Mouse (Mus musculus): ENCODE measurements around the gene Gpr89.

Gpr89 gene

DNA sequence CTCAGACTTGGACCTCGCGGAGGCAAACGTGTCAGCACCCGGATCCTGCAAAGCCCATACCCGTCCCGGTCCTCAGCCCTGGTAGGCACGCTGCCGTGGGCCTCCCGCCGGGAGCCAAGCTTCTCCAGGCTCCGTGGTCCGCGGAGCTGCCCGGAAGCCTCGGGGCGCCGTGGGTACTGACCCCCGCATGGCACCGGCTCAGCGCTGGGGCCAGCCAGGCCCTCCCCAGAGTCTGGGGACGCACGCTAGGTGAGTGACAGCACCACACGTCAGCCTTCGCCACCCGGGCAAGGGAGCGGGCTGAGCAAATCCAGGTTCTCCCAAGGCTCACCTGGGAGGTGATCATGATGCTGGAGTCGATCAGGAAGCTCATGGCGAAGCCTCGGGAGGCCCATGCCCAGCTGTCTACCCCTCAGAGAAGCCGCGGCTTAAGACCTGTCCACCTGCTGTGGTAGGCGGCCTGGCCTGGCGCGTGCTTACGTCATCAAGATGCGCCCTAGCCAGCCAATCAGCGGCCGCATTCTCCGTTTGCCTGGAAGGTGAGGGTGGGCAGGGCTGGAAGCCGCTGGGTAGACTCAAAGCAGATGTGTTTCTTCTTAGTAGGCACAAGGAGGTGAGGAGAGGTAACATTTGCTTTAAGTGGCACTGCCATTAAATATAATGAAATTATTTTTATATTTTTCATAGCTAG, at the start of gene Gpr89:
TSS of gene Gpr89 (minus strand) at position 496 of the 691 bp plus-strand sequence.
- DNase-seq (ENCODE audit: low spot score in 2 of 2) = peak; percentile 93

DNA sequence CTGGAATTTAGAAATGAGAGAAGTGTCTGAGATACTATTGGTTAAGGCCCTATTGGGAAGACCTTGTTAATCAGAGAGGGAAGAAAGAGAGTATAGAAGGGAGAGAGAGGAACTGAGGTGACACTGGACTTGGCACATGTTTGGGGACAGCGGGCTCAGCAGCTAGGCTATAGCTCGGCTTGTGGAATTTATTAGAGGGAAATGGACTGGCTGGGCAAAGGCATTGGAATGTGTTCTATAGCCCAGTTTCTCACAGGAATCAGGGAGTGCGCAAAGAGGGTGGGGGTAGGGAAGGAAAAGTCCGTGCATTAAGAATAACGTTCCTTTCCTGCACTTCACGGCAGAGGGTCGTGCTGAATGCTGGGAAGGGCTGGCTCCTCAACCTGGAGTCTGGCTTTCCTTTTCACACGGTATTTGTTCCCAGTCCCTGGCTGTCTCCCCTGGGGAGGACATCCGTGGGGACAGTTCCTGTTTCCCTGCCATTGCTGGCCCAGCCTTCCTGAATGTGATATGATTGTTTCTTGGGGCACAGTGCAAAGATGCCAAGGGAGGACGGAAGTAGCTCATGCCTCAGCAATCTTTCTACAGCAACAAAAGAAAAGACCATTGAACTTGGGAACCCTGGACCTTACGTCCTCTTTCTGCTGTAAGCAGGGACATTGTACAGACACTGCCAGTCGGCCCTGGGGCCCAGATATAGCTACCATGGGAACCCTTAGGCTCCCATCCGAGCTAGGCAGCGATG, 48.5 kb upstream of the Gpr89 start:
- DNase-seq (ENCODE audit: low spot score in 2 of 2) = no peak

GRCm38 (mm10) chr3:96942706-96943105, 37.6 kb upstream of the Gpr89 start:
- DNase-seq (ENCODE audit: low spot score in 2 of 2) = no peak

GRCm38 (mm10) chr3:96938738-96939137, 33.6 kb upstream of the Gpr89 start:
- DNase-seq (ENCODE audit: low spot score in 2 of 2) = peak; percentile 73 to 83

DNA sequence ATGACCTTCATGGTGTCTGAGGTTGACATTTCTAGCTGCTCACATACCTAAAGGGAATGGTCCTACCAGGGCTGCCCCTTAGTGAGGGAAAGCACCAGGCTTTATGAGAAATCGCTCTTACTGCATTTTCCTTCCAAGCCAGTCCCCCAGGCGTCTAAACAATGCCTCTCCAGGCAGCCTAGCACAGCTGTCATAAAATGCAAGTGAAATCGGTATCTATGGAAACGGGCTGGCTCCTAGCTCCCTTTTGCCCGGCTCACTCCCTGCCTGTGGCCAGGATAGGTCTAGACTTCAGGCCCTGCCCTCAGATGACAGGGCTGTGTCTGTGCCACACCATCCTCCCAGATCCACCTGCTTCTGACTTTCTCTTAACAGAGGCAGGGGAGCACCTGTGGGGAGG, 32.5 kb upstream of the Gpr89 start:
- DNase-seq (ENCODE audit: low spot score in 2 of 2) = no peak

GRCm38 (mm10) chr3:96936241-96936640, 31.1 kb upstream of the Gpr89 start:
- no peak for DNase-seq (ENCODE audit: low spot score in 2 of 2)

GRCm38 (mm10) chr3:96931261-96931681, 26.1 kb upstream of the Gpr89 start:
- no peak for DNase-seq (ENCODE audit: low spot score in 2 of 2)

GRCm38 (mm10) chr3:96925920-96926319, 20.8 kb upstream of the Gpr89 start, which contains the start of gene Gja8:
Gene Gja8, minus strand, starts transcription at chr3:96926020.
- no peak for DNase-seq (ENCODE audit: low spot score in 2 of 2)

GRCm38 (mm10) chr3:96924631-96925030, 19.5 kb upstream of the Gpr89 start:
- DNase-seq (ENCODE audit: low spot score in 2 of 2) = no peak

DNA sequence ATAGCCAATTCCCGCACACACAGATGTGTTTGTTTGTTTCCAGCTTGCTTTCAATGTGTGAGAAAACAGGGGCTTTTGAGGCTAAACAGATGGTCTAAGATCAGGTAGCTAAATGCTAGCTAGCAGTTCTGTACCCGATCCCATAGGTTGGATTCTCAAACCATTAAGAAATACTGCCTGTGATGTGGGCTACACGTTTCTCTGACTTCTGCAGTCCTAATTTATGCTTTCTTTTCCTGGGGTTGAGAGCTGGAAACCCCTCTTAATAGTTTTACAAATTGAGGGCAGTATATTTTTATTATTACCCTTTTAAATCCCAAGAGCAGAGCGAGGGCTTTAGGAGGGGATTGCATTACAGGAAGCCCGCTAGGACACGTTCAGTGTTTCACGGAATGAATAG, 15.8 kb upstream of the Gpr89 start:
- no peak for DNase-seq (ENCODE audit: low spot score in 2 of 2)

- DNase-seq (ENCODE audit: low spot score in 2 of 2) = no peak
These were observed 446 bp upstream of the Gpr89 start for GRCm38 (mm10) chr3:96905592-96905991.

DNA sequence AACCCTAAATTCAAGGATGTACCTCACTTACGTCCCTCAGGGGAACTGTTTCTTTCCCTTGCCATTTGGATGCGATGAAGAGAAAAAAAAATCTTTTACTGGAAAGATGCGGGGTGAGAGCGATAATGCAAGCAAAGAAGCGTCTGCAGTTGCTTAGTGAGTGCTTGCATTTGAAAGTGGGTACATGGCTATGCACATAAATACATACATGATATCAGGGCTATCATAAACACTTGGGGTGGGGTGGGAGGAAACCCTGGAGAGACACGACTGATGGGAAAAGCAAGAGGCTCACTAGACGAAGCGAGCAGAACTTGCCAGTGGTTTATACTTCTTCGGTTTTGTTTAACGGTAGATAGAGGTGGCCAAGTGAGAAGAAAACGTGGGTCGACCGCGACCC, 753 bp downstream of the Gpr89 start, which contains the start of gene Gja5:
TSS of gene Gja5 (plus strand) at position 301 of the 400 bp plus-strand sequence.
- DNase-seq (ENCODE audit: low spot score in 2 of 2) = no peak

DNA sequence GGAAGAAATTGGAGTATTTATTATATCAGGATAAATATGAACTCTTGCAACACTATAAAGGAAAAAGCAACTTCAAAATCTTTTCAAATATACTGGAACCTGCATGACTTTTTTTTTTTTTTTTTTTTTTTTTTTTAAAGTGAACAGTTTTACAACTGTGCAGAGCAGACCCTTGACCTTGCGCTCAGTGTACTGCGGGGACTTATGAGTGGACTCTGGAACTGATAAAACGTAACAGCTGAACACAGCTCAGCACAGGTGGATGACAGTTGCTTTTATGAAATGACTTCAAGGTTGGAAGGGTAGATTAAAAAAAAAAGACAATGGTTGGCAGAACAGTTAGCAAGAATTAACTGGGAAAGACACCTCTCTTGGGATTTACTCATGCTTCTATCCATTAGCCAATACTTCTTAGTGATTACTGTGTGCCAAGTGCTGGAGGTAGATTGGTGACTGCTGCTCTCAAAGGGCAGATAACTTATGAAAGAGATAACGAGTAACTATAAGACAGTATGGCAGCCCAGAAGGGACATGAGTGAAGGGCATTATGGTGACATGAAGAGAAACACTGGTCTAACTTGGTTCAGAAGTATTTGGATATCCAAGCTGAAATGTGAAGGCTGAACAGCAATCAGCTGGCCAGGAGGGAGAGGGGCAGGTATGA, 2.7 kb downstream of the Gpr89 start:
- DNase-seq (ENCODE audit: low spot score in 2 of 2) = no peak

GRCm38 (mm10) chr3:96883690-96884089, 21.5 kb downstream of the Gpr89 start:
- no peak for DNase-seq (ENCODE audit: low spot score in 2 of 2)

- no peak for DNase-seq (ENCODE audit: low spot score in 2 of 2)
These were observed 22.9 kb downstream of the Gpr89 start for GRCm38 (mm10) chr3:96882061-96882849.

DNA sequence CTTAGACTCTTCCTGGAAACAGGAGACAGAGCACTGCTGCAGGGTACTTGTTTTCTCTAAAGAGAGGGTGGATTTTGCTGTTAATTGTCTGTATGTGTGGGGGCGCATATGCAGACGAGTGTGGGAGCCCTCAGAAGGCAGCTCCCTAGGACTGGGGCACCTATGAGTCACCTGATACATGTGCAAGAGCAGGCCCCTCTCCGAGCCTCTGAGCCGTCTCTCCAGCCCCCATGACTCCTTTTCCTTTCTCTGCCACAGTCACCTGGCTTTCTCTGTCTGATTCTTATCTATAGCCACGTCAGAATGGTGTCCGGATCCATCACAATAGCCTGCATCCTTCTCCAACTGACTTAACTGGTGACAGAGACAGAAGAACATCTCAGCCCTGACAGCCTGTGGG, 23.6 kb downstream of the Gpr89 start:
- DNase-seq (ENCODE audit: low spot score in 2 of 2) = peak in 1 of 2 experiments; percentile 25

DNA sequence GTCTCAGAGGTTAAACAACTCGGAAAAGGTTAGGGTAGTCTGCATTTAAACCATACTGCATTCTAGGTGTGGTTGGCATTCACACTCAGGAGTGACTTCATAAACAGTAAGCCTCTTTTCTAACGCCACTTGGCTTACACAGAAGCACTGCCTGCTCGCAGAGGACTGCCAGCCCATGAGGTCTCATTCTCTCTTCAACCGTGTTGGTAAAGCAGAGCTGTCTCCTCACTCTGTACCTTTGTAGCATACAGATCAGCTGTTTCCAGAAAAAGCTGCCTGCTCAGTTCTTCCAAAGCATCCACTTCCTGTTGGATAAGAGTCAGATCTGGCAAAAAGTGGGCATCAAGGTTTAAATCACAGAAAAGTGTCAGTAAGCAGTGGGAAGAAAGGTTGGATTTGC, 24.8 kb downstream of the Gpr89 start:
- DNase-seq (ENCODE audit: low spot score in 2 of 2) = no peak

- DNase-seq (ENCODE audit: low spot score in 2 of 2) = no peak
These were observed 25.6 kb downstream of the Gpr89 start for GRCm38 (mm10) chr3:96879536-96879935.

- no peak for DNase-seq (ENCODE audit: low spot score in 2 of 2)
These were observed 30.2 kb downstream of the Gpr89 start for GRCm38 (mm10) chr3:96874808-96875571.

DNA sequence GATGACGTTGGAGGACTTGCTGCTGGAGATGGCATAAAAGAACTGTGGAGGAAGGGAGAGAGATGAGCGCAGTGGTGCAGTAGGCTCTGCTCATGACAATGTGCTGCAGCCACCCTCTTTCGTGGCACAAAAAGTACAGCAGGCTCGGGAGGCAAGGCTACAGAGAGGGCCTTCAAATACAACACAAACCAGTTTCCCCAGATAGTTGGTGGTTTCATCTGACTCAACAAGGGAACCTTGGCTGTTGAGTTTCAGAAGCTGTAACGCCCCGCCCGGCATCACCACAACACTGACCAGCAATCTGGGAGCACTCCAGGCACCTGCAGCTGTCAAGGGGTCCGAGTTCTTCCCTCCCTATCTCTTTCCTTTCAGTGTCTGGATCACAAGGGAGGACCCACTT, 32.6 kb downstream of the Gpr89 start:
- DNase-seq (ENCODE audit: low spot score in 2 of 2) = no peak

DNA sequence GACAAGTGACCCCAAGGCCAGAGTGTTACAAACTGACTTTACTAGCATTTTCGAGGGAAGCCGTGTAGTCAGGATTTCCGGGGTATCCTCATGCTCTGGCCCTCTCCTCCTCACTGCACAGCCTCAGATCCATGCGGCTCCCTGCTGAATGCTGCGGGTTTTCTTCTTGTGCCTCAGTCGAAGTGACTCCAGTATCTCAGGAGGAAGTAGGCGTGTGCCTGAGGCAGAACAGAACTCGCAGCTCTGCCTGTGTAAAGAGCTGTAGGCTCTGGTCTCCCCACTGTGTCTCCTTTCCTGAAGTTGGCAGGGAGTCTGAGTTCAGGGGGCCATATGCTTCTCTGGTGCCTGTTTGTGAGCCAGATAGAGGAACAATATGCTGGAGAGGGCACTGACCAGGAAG, 34.1 kb downstream of the Gpr89 start:
- no peak for DNase-seq (ENCODE audit: low spot score in 2 of 2)
